Mouse (Mus musculus): ENCODE measurements around the gene Bcorl1. TPM values are rescaled to one million over a fixed set of nuclear protein-coding genes. Genes with fewer than 3 reads are reported as not detected.

The Bcorl1 gene
- 3.5 and 3.8 TPM in 2 replicates for polyA plus RNA-seq (2012; rRNA removed)

- Histone ChIP-seq H3K36me3 (ENCODE audit: control insufficient read depth, insufficient read depth, low read length) (no peaks in the 10 kb centered on the region), H3K4me3 (ENCODE audit: insufficient read depth, low read depth, low read length) (peak within 1 kb of the TSS; percentile 92), H3K27me3 (replicated peaks; ENCODE audit: control insufficient read depth, insufficient read depth, low read length) (no peaks in the 10 kb centered on the region), H3K4me1 (ENCODE audit: control insufficient read depth, insufficient read depth, low read length) (no peaks in the 10 kb centered on the region; the same call in 1 of the 2 replicates), H3K27ac (ENCODE audit: insufficient read depth, low read depth, low read length) (peak within 1 kb of the TSS; percentile 38; the same call in 1 of the 2 replicates)
- WGBS = 0% methylated on average over 6 of the region's 33 CpGs
- DNase-seq = peak; percentile 57
- TF ChIP-seq CTCF (conservative IDR thresholded peaks at IDR 0.05; ENCODE audit: insufficient read depth, insufficient read length, low read depth, low read length) (no peak), POLR2A (IDR thresholded peaks at IDR 0.05; ENCODE audit: low read depth, low read length) (no peak)
Observed at GRCm38 (mm10) chrX:48341141-48341540, at the start of gene Bcorl1. Gene Bcorl1 (plus strand): TSS chrX:48341358.

GRCm38 (mm10) chrX:48291413-48291812 lies 49.7 kb upstream of the Bcorl1 start:
- TF ChIP-seq POLR2A (IDR thresholded peaks at IDR 0.05; ENCODE audit: low read depth, low read length) (no peak), CTCF (conservative IDR thresholded peaks at IDR 0.05; ENCODE audit: insufficient read depth, insufficient read length, low read depth, low read length) (no peak)
- peak; percentile 25 for DNase-seq

GRCm38 (mm10) chrX:48305356-48305755 lies 35.8 kb upstream of the Bcorl1 start:
- no peak for DNase-seq
- Histone ChIP-seq H3K27me3 (replicated peaks; ENCODE audit: control insufficient read depth, insufficient read depth, low read length) (no peaks in the 10 kb centered on the region), H3K4me3 (ENCODE audit: insufficient read depth, low read depth, low read length) (no peak overlapping the region), H3K36me3 (ENCODE audit: control insufficient read depth, insufficient read depth, low read length) (no peaks in the 10 kb centered on the region), H3K27ac (ENCODE audit: insufficient read depth, low read depth, low read length) (no peak overlapping the region), H3K4me1 (ENCODE audit: control insufficient read depth, insufficient read depth, low read length) (no peaks in the 10 kb centered on the region)
- TF ChIP-seq CTCF (conservative IDR thresholded peaks at IDR 0.05; ENCODE audit: insufficient read depth, insufficient read length, low read depth, low read length) (no peak), POLR2A (IDR thresholded peaks at IDR 0.05; ENCODE audit: low read depth, low read length) (no peak)
- WGBS = 79% methylated on average over 4 of the region's 4 CpGs

More at GRCm38 (mm10) chrX:48291413-48291812, 49.7 kb upstream of the Bcorl1 start:
- Histone ChIP-seq H3K27me3 (replicated peaks; ENCODE audit: control insufficient read depth, insufficient read depth, low read length) (no peaks in the 10 kb centered on the region), H3K27ac (ENCODE audit: insufficient read depth, low read depth, low read length) (no peak overlapping the region), H3K4me1 (ENCODE audit: control insufficient read depth, insufficient read depth, low read length) (no peaks in the 10 kb centered on the region), H3K4me3 (ENCODE audit: insufficient read depth, low read depth, low read length) (no peak overlapping the region), H3K36me3 (ENCODE audit: control insufficient read depth, insufficient read depth, low read length) (no peaks in the 10 kb centered on the region)
- whole genome bisulfite sequencing = 18% methylated on average over 3 of the region's 3 CpGs

- Histone ChIP-seq H3K27me3 (replicated peaks; ENCODE audit: control insufficient read depth, insufficient read depth, low read length) (no peaks in the 10 kb centered on the region), H3K36me3 (ENCODE audit: control insufficient read depth, insufficient read depth, low read length) (no peaks in the 10 kb centered on the region), H3K27ac (ENCODE audit: insufficient read depth, low read depth, low read length) (no peak overlapping the region), H3K4me3 (ENCODE audit: insufficient read depth, low read depth, low read length) (no peak overlapping the region), H3K4me1 (ENCODE audit: control insufficient read depth, insufficient read depth, low read length) (no peaks in the 10 kb centered on the region; the same call in 1 of the 2 replicates)
- no peak for TF ChIP-seq POLR2A (IDR thresholded peaks at IDR 0.05; ENCODE audit: low read depth, low read length)
- no peak for TF ChIP-seq CTCF (conservative IDR thresholded peaks at IDR 0.05; ENCODE audit: insufficient read depth, insufficient read length, low read depth, low read length)
- 29% methylated on average over 26 of the region's 26 CpGs for WGBS
- no peak for DNase-seq
Observed at GRCm38 (mm10) chrX:48310706-48311517, 30.2 kb upstream of the Bcorl1 start.

- no peak overlapping the region for H3K4me3 ChIP-seq (ENCODE audit: insufficient read depth, low read depth, low read length)
- no peak overlapping the region for H3K27ac ChIP-seq (ENCODE audit: insufficient read depth, low read depth, low read length)
- no peak for DNase-seq
- WGBS = 96% methylated on average over 5 of the region's 5 CpGs
- TF ChIP-seq CTCF (conservative IDR thresholded peaks at IDR 0.05; ENCODE audit: insufficient read depth, insufficient read length, low read depth, low read length) = no peak
- no peak for TF ChIP-seq POLR2A (IDR thresholded peaks at IDR 0.05; ENCODE audit: low read depth, low read length)
- H3K27me3 ChIP-seq (replicated peaks; ENCODE audit: control insufficient read depth, insufficient read depth, low read length) = no peaks in the 10 kb centered on the region
- no peaks in the 10 kb centered on the region for H3K36me3 ChIP-seq (ENCODE audit: control insufficient read depth, insufficient read depth, low read length)
- H3K4me1 ChIP-seq (ENCODE audit: control insufficient read depth, insufficient read depth, low read length) = no peaks in the 10 kb centered on the region; the same call in 1 of the 2 replicates
Observed at GRCm38 (mm10) chrX:48311727-48312126, 29.4 kb upstream of the Bcorl1 start.

GRCm38 (mm10) chrX:48314530-48315079 lies 26.6 kb upstream of the Bcorl1 start:
- H3K4me3 ChIP-seq (ENCODE audit: insufficient read depth, low read depth, low read length) = peak overlapping the region; percentile 54
- WGBS = 2% methylated on average over 30 of the region's 33 CpGs
- no peaks in the 10 kb centered on the region for H3K36me3 ChIP-seq (ENCODE audit: control insufficient read depth, insufficient read depth, low read length)
- TF ChIP-seq POLR2A (IDR thresholded peaks at IDR 0.05; ENCODE audit: low read depth, low read length) (peak; percentile 70), CTCF (conservative IDR thresholded peaks at IDR 0.05; ENCODE audit: insufficient read depth, insufficient read length, low read depth, low read length) (no peak)
- no peak overlapping the region; the same call in 1 of the 2 replicates for H3K27ac ChIP-seq (ENCODE audit: insufficient read depth, low read depth, low read length)
- peak; percentile 92 for DNase-seq
- H3K27me3 ChIP-seq (replicated peaks; ENCODE audit: control insufficient read depth, insufficient read depth, low read length) = no peaks in the 10 kb centered on the region
- H3K4me1 ChIP-seq (ENCODE audit: control insufficient read depth, insufficient read depth, low read length) = no peaks in the 10 kb centered on the region; the same call in 1 of the 2 replicates

- Histone ChIP-seq H3K4me3 (ENCODE audit: insufficient read depth, low read depth, low read length) (no peak overlapping the region), H3K27me3 (replicated peaks; ENCODE audit: control insufficient read depth, insufficient read depth, low read length) (no peaks in the 10 kb centered on the region), H3K27ac (ENCODE audit: insufficient read depth, low read depth, low read length) (no peak overlapping the region), H3K4me1 (ENCODE audit: control insufficient read depth, insufficient read depth, low read length) (no peaks in the 10 kb centered on the region; the same call in 1 of the 2 replicates), H3K36me3 (ENCODE audit: control insufficient read depth, insufficient read depth, low read length) (no peaks in the 10 kb centered on the region)
- 78% methylated on average over 3 of the region's 3 CpGs for WGBS
- no peak for DNase-seq
- TF ChIP-seq POLR2A (IDR thresholded peaks at IDR 0.05; ENCODE audit: low read depth, low read length) = no peak
- no peak for TF ChIP-seq CTCF (conservative IDR thresholded peaks at IDR 0.05; ENCODE audit: insufficient read depth, insufficient read length, low read depth, low read length)
Observed at GRCm38 (mm10) chrX:48317444-48317843, 23.7 kb upstream of the Bcorl1 start.
